Mouse (Mus musculus): ENCODE measurements around the gene Tmprss4. TPM values are rescaled to one million over a fixed set of nuclear protein-coding genes. Genes with fewer than 3 reads are reported as not detected.

Tmprss4 gene
- polyA plus RNA-seq, 1 experiment from 2014 or later: not detected

GRCm38 (mm10) chr9:45185250-45185649 lies 18.6 kb downstream of the Tmprss4 start:
- Histone ChIP-seq H3K27ac (ENCODE audit: low read depth, low read length) (no peak overlapping the region), H3K4me3 (ENCODE audit: low read depth, low read length) (no peak overlapping the region), H3K9ac (ENCODE audit: low read length) (no peak overlapping the region), H3K9me3 (ENCODE audit: control insufficient read depth, low read length) (no peaks in the 10 kb centered on the region), H3K36me3 (ENCODE audit: control insufficient read depth, insufficient read depth, low read length) (no peaks in the 10 kb centered on the region), H3K4me1 (ENCODE audit: control insufficient read depth, insufficient read depth, low read length) (no peaks in the 10 kb centered on the region), H3K4me2 (ENCODE audit: low read depth) (no peak overlapping the region), H3K27me3 (ENCODE audit: control insufficient read depth, insufficient read depth, low read length) (no peaks in the 10 kb centered on the region)
- ATAC-seq (ENCODE audit: insufficient read depth, low FRiP score, low TSS enrichment): no peak
- WGBS: 86% methylated on average over 4 of the region's 4 CpGs
- no peak for DNase-seq (ENCODE audit: low spot score)

GRCm38 (mm10) chr9:45183266-45183665 lies 20.6 kb downstream of the Tmprss4 start:
- Histone ChIP-seq H3K27me3 (ENCODE audit: control insufficient read depth, insufficient read depth, low read length) (no peaks in the 10 kb centered on the region), H3K4me1 (ENCODE audit: control insufficient read depth, insufficient read depth, low read length) (no peaks in the 10 kb centered on the region), H3K4me3 (ENCODE audit: low read depth, low read length) (no peak overlapping the region), H3K9me3 (ENCODE audit: control insufficient read depth, low read length) (no peaks in the 10 kb centered on the region), H3K36me3 (ENCODE audit: control insufficient read depth, insufficient read depth, low read length) (no peaks in the 10 kb centered on the region), H3K4me2 (ENCODE audit: low read depth) (no peak overlapping the region), H3K27ac (ENCODE audit: low read depth, low read length) (no peak overlapping the region), H3K9ac (ENCODE audit: low read length) (no peak overlapping the region)
- ATAC-seq (ENCODE audit: insufficient read depth, low FRiP score, low TSS enrichment) (no peak), DNase-seq (ENCODE audit: low spot score) (no peak)
- WGBS: 82% methylated on average over 6 of the region's 6 CpGs

GRCm38 (mm10) chr9:45182521-45182920 lies 21.4 kb downstream of the Tmprss4 start:
- no peaks in the 10 kb centered on the region for H3K9me3 ChIP-seq (ENCODE audit: control insufficient read depth, low read length)
- DNase-seq (ENCODE audit: low spot score) (no peak), ATAC-seq (ENCODE audit: insufficient read depth, low FRiP score, low TSS enrichment) (no peak)
- no peaks in the 10 kb centered on the region for H3K27me3 ChIP-seq (ENCODE audit: control insufficient read depth, insufficient read depth, low read length)
- no peak overlapping the region for H3K9ac ChIP-seq (ENCODE audit: low read length)
- H3K4me3 ChIP-seq (ENCODE audit: low read depth, low read length): no peak overlapping the region
- no peak overlapping the region for H3K4me2 ChIP-seq (ENCODE audit: low read depth)
- WGBS: 60% methylated on average over 3 of the region's 3 CpGs
- H3K36me3 ChIP-seq (ENCODE audit: control insufficient read depth, insufficient read depth, low read length): no peaks in the 10 kb centered on the region
- no peaks in the 10 kb centered on the region for H3K4me1 ChIP-seq (ENCODE audit: control insufficient read depth, insufficient read depth, low read length)
- H3K27ac ChIP-seq (ENCODE audit: low read depth, low read length): no peak overlapping the region

- Histone ChIP-seq H3K9ac (ENCODE audit: low read length) (no peak within 1 kb of the TSS), H3K36me3 (ENCODE audit: control insufficient read depth, insufficient read depth, low read length) (no peaks in the 10 kb centered on the region), H3K4me1 (ENCODE audit: control insufficient read depth, insufficient read depth, low read length) (no peaks in the 10 kb centered on the region), H3K4me2 (ENCODE audit: low read depth) (no peak within 1 kb of the TSS), H3K9me3 (ENCODE audit: control insufficient read depth, low read length) (no peaks in the 10 kb centered on the region), H3K4me3 (ENCODE audit: low read depth, low read length) (no peak within 1 kb of the TSS), H3K27ac (ENCODE audit: low read depth, low read length) (no peak within 1 kb of the TSS), H3K27me3 (ENCODE audit: control insufficient read depth, insufficient read depth, low read length) (no peaks in the 10 kb centered on the region)
- WGBS: 34% methylated on average over 2 of the region's 2 CpGs
- no peak for ATAC-seq (ENCODE audit: insufficient read depth, low FRiP score, low TSS enrichment)
- DNase-seq (ENCODE audit: low spot score): no peak
These were observed 22.1 kb downstream of the Tmprss4 start, which contains the start of gene BC049352 for GRCm38 (mm10) chr9:45181770-45182169. Gene BC049352 (plus strand): TSS chr9:45182007.

- no peaks in the 10 kb centered on the region for H3K9me3 ChIP-seq (ENCODE audit: control insufficient read depth, low read length)
- no peaks in the 10 kb centered on the region for H3K36me3 ChIP-seq (ENCODE audit: control insufficient read depth, insufficient read depth, low read length)
- no peak overlapping the region for H3K4me2 ChIP-seq (ENCODE audit: low read depth)
- WGBS: 82% methylated on average over 5 of the region's 5 CpGs
- no peaks in the 10 kb centered on the region for H3K4me1 ChIP-seq (ENCODE audit: control insufficient read depth, insufficient read depth, low read length)
- no peak overlapping the region for H3K4me3 ChIP-seq (ENCODE audit: low read depth, low read length)
- H3K27ac ChIP-seq (ENCODE audit: low read depth, low read length): no peak overlapping the region
- no peak overlapping the region for H3K9ac ChIP-seq (ENCODE audit: low read length)
- ATAC-seq (ENCODE audit: insufficient read depth, low FRiP score, low TSS enrichment) (no peak), DNase-seq (ENCODE audit: low spot score) (no peak)
- no peaks in the 10 kb centered on the region for H3K27me3 ChIP-seq (ENCODE audit: control insufficient read depth, insufficient read depth, low read length)
These were observed 24.6 kb downstream of the Tmprss4 start for GRCm38 (mm10) chr9:45179282-45179681.

GRCm38 (mm10) chr9:45173475-45173874 lies 30.4 kb downstream of the Tmprss4 start:
- ATAC-seq (ENCODE audit: insufficient read depth, low FRiP score, low TSS enrichment) (no peak), DNase-seq (ENCODE audit: low spot score) (no peak)
- Histone ChIP-seq H3K9me3 (ENCODE audit: control insufficient read depth, low read length) (no peaks in the 10 kb centered on the region), H3K4me1 (ENCODE audit: control insufficient read depth, insufficient read depth, low read length) (no peaks in the 10 kb centered on the region), H3K27ac (ENCODE audit: low read depth, low read length) (no peak overlapping the region), H3K36me3 (ENCODE audit: control insufficient read depth, insufficient read depth, low read length) (no peaks in the 10 kb centered on the region), H3K4me3 (ENCODE audit: low read depth, low read length) (no peak overlapping the region), H3K27me3 (ENCODE audit: control insufficient read depth, insufficient read depth, low read length) (no peaks in the 10 kb centered on the region), H3K4me2 (ENCODE audit: low read depth) (no peak overlapping the region), H3K9ac (ENCODE audit: low read length) (no peak overlapping the region)
- 72% methylated on average over 3 of the region's 3 CpGs for WGBS

GRCm38 (mm10) chr9:45171073-45171610 lies 32.8 kb downstream of the Tmprss4 start:
- DNase-seq (ENCODE audit: low spot score) (no peak), ATAC-seq (ENCODE audit: insufficient read depth, low FRiP score, low TSS enrichment) (no peak)
- no peak overlapping the region for H3K4me2 ChIP-seq (ENCODE audit: low read depth)
- no peak overlapping the region for H3K27ac ChIP-seq (ENCODE audit: low read depth, low read length)
- no peak overlapping the region for H3K4me3 ChIP-seq (ENCODE audit: low read depth, low read length)
- no peak overlapping the region for H3K9ac ChIP-seq (ENCODE audit: low read length)
- 81% methylated on average over 1 of the region's 1 CpGs for WGBS
- no peaks in the 10 kb centered on the region for H3K9me3 ChIP-seq (ENCODE audit: control insufficient read depth, low read length)
- no peaks in the 10 kb centered on the region for H3K36me3 ChIP-seq (ENCODE audit: control insufficient read depth, insufficient read depth, low read length)
- H3K27me3 ChIP-seq (ENCODE audit: control insufficient read depth, insufficient read depth, low read length): no peaks in the 10 kb centered on the region
- H3K4me1 ChIP-seq (ENCODE audit: control insufficient read depth, insufficient read depth, low read length): no peaks in the 10 kb centered on the region

GRCm38 (mm10) chr9:45170150-45170549 lies 33.7 kb downstream of the Tmprss4 start:
- no peak for ATAC-seq (ENCODE audit: insufficient read depth, low FRiP score, low TSS enrichment)
- no peak overlapping the region for H3K4me2 ChIP-seq (ENCODE audit: low read depth)
- H3K4me1 ChIP-seq (ENCODE audit: control insufficient read depth, insufficient read depth, low read length): no peaks in the 10 kb centered on the region
- no peak overlapping the region for H3K27ac ChIP-seq (ENCODE audit: low read depth, low read length)
- no peaks in the 10 kb centered on the region for H3K36me3 ChIP-seq (ENCODE audit: control insufficient read depth, insufficient read depth, low read length)
- no peaks in the 10 kb centered on the region for H3K9me3 ChIP-seq (ENCODE audit: control insufficient read depth, low read length)
- WGBS: 90% methylated on average over 5 of the region's 5 CpGs
- no peak overlapping the region for H3K4me3 ChIP-seq (ENCODE audit: low read depth, low read length)
- H3K9ac ChIP-seq (ENCODE audit: low read length): no peak overlapping the region
- DNase-seq (ENCODE audit: low spot score): no peak
- no peaks in the 10 kb centered on the region for H3K27me3 ChIP-seq (ENCODE audit: control insufficient read depth, insufficient read depth, low read length)

- no peak for ATAC-seq (ENCODE audit: insufficient read depth, low FRiP score, low TSS enrichment)
- Histone ChIP-seq H3K9ac (ENCODE audit: low read length) (no peak overlapping the region), H3K9me3 (ENCODE audit: control insufficient read depth, low read length) (no peaks in the 10 kb centered on the region), H3K27ac (ENCODE audit: low read depth, low read length) (no peak overlapping the region), H3K27me3 (ENCODE audit: control insufficient read depth, insufficient read depth, low read length) (no peaks in the 10 kb centered on the region), H3K4me2 (ENCODE audit: low read depth) (no peak overlapping the region), H3K36me3 (ENCODE audit: control insufficient read depth, insufficient read depth, low read length) (no peaks in the 10 kb centered on the region), H3K4me1 (ENCODE audit: control insufficient read depth, insufficient read depth, low read length) (no peaks in the 10 kb centered on the region), H3K4me3 (ENCODE audit: low read depth, low read length) (no peak overlapping the region)
- DNase-seq (ENCODE audit: low spot score): no peak
- 79% methylated on average over 5 of the region's 5 CpGs for WGBS
These were observed 36.0 kb downstream of the Tmprss4 start for GRCm38 (mm10) chr9:45167903-45168302.

All from neural tube, embryonic 11.5 days (tissue).